Mouse (Mus musculus): ENCODE measurements around the gene Adamtsl5. TPM values are rescaled to one million over a fixed set of nuclear protein-coding genes. Genes with fewer than 3 reads are reported as not detected.
A peak's percentile ranks its signal among the peaks of the same experiment; 100 is the strongest.

Adamtsl5 gene
- polyA plus RNA-seq, 1 experiment from 2014 or later: 8.7 TPM

DNA sequence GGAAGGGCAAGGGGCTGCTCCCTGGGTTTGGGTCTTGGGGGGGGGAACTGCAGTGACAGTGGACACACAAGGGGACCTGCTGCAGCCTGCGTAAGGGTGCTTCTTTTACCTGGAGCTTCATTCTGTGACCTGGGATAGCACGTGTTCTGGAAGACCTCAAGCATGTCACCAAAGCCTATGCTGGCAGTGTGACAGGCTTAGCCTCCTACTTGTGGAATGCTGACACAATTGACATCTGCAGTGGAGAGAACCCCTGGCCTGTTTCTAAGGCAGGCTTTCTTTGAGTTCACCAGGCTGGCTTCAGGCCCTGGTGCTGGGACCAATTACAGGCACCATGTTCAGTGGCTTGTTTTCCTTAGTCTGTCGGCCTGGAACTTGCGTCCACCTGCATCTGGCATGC, 53.9 kb downstream of the Adamtsl5 start:
- WGBS: 61% methylated on average over 4 of the region's 4 CpGs
- Histone ChIP-seq H3K4me3 (ENCODE audit: low read depth, low read length) (no peak overlapping the region), H3K27ac (ENCODE audit: low read depth) (no peak overlapping the region), H3K4me2 (ENCODE audit: low read length) (no peak overlapping the region), H3K9ac (ENCODE audit: low read length) (no peak overlapping the region), H3K9me3 (ENCODE audit: control insufficient read depth, low read length) (no peaks in the 10 kb centered on the region), H3K4me1 (replicated peaks; ENCODE audit: control insufficient read depth, insufficient read depth, low read length) (peaks cover 18% of the 10 kb centered on the region), H3K27me3 (replicated peaks; ENCODE audit: control insufficient read depth, insufficient read depth, low read length) (peaks cover 24% of the 10 kb centered on the region), H3K36me3 (ENCODE audit: control insufficient read depth, insufficient read depth, low read length) (peaks cover 22% of the 10 kb centered on the region)
- no peak for ATAC-seq (replicated peaks; ENCODE audit: low FRiP score, low TSS enrichment, low read depth)
- no peak for DNase-seq (ENCODE audit: low spot score)

DNA sequence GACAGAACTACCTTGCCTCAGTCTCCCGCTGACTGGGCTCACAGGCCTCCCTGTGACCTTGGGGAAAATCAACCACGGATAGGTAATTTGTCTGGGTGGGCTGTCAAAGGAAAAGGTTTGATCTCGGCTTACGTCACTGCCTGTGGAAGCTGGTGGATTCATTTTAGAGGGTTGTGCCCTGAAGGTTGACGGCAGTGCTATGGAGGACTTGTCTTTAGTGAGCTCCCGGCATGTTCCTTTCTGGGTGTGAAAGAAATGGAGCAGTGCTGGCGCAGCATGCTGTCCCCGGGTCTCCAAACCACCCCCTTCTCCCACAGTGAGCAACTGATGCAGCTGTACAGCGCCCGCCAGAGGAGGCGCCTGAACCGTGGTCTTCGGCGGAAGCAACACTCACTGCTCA, 54.9 kb downstream of the Adamtsl5 start:
- Histone ChIP-seq H3K4me1 (replicated peaks; ENCODE audit: control insufficient read depth, insufficient read depth, low read length) (peaks cover 18% of the 10 kb centered on the region), H3K4me2 (ENCODE audit: low read length) (peak overlapping the region; percentile 92), H3K4me3 (ENCODE audit: low read depth, low read length) (peak overlapping the region; percentile 96), H3K9ac (ENCODE audit: low read length) (peak overlapping the region; percentile 99), H3K36me3 (ENCODE audit: control insufficient read depth, insufficient read depth, low read length) (peaks cover 32% of the 10 kb centered on the region), H3K27me3 (replicated peaks; ENCODE audit: control insufficient read depth, insufficient read depth, low read length) (peaks cover 14% of the 10 kb centered on the region), H3K9me3 (ENCODE audit: control insufficient read depth, low read length) (no peaks in the 10 kb centered on the region), H3K27ac (ENCODE audit: low read depth) (peak overlapping the region; percentile 91)
- 29% methylated on average over 14 of the region's 14 CpGs for WGBS
- ATAC-seq (replicated peaks; ENCODE audit: low FRiP score, low TSS enrichment, low read depth) (no peak), DNase-seq (ENCODE audit: low spot score) (no peak)

DNA sequence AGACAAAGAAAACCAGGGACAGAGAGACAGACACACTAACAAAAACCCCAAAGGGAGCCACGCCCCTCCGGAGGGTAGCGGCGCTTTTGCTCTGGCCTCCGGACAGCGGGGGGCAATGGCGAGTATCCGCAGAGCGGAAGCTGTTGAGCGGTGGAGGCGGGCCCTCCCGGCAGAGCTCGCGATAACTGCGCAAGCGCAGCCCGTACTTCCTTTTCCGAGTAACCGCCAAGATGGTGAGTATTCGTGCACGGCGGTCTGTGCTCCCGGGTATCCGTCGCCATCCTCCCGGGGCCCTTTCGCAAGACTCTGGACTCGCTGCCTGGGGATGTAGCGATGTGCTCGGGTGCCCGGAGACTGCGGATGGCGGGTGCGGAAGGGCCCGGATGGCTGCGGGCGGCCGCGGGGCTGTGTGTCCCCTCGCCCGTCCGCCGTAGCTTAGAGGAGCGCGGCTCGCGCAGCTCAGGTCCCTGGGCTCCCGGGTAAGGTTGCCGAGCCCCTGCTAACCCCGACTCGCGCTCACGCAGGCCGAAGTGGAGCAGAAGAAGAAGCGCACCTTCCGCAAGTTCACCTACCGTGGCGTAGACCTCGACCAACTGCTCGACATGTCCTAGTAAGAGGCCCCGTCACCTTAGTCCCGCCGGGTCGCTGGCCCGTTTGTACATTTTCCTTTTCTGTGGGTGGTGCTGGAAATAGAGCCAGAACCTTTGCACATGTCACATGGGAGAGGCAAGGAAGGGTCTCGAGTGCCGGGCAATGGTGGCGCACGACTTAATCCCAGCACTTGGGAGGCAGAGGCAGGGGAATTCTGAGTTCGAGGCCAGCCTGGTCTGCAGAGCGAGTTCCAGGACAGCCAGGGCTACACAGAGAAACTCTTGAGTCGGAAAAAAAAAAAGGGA, 55.7 kb downstream of the Adamtsl5 start, which contains the start of gene Rps15:
Gene Rps15 (plus strand): TSS at position 203 of the 896 bp plus-strand sequence.
- H3K4me2 ChIP-seq (ENCODE audit: low read length): peak within 1 kb of the TSS; percentile 92
- peak within 1 kb of the TSS; percentile 91 for H3K27ac ChIP-seq (ENCODE audit: low read depth)
- WGBS: under 1% methylated on average over 72 of the region's 72 CpGs
- no peaks in the 10 kb centered on the region for H3K9me3 ChIP-seq (ENCODE audit: control insufficient read depth, low read length)
- peak; percentile 78 for ATAC-seq (replicated peaks; ENCODE audit: low FRiP score, low TSS enrichment, low read depth)
- peak within 1 kb of the TSS; percentile 99 for H3K9ac ChIP-seq (ENCODE audit: low read length)
- peaks cover 40% of the 10 kb centered on the region for H3K36me3 ChIP-seq (ENCODE audit: control insufficient read depth, insufficient read depth, low read length)
- H3K4me3 ChIP-seq (ENCODE audit: low read depth, low read length): peak within 1 kb of the TSS; percentile 96
- peaks cover 7% of the 10 kb centered on the region for H3K27me3 ChIP-seq (replicated peaks; ENCODE audit: control insufficient read depth, insufficient read depth, low read length)
- peak; percentile 96 for DNase-seq (ENCODE audit: low spot score)
- H3K4me1 ChIP-seq (replicated peaks; ENCODE audit: control insufficient read depth, insufficient read depth, low read length): peaks cover 18% of the 10 kb centered on the region

Small RNAs within 50 kb of the gene (microRNA-seq; reads per million reads assigned to microRNA genes)
- not detected for gene Gm22721

Other genes with a start within 250 kb of the Adamtsl5 start
- gene Sbno2, start 242.8 kb downstream of the Adamtsl5 start, polyA plus RNA-seq (2014; fragmentation: Nextera tagmentation; extraction: Ambion mirVana): 14.1 TPM in 2 replicates
- gene Stk11, start 232.6 kb downstream of the Adamtsl5 start, polyA plus RNA-seq (2014; fragmentation: Nextera tagmentation; extraction: Ambion mirVana): 27.0 and 27.5 TPM in 2 replicates
- 590 and 627 TPM in 2 replicates for gene Atp5d, start 209.8 kb downstream of the Adamtsl5 start, polyA plus RNA-seq (2014; fragmentation: Nextera tagmentation; extraction: Ambion mirVana)
- gene Cbarp, start 207.6 kb downstream of the Adamtsl5 start, polyA plus RNA-seq (2014; fragmentation: Nextera tagmentation; extraction: Ambion mirVana): 7.1 and 8.5 TPM in 2 replicates
- gene Midn, start 200.1 kb downstream of the Adamtsl5 start, polyA plus RNA-seq (2014; fragmentation: Nextera tagmentation; extraction: Ambion mirVana): 25.5 and 28.9 TPM in 2 replicates
- 76.4 and 81.6 TPM in 2 replicates for gene Cirbp, start 182.4 kb downstream of the Adamtsl5 start, polyA plus RNA-seq (2014; fragmentation: Nextera tagmentation; extraction: Ambion mirVana)
- gene 1600002K03Rik, start 175.5 kb downstream of the Adamtsl5 start, polyA plus RNA-seq (2014; fragmentation: Nextera tagmentation; extraction: Ambion mirVana): 15.8 and 16.7 TPM in 2 replicates
- 10.2 and 12.2 TPM in 2 replicates for gene Efna2, start 168.9 kb downstream of the Adamtsl5 start, polyA plus RNA-seq (2014; fragmentation: Nextera tagmentation; extraction: Ambion mirVana)
- gene Mum1, start 122.0 kb downstream of the Adamtsl5 start, polyA plus RNA-seq (2014; fragmentation: Nextera tagmentation; extraction: Ambion mirVana): 61.3 and 66.5 TPM in 2 replicates
- gene Ndufs7, start 99.3 kb downstream of the Adamtsl5 start, polyA plus RNA-seq (2014; fragmentation: Nextera tagmentation; extraction: Ambion mirVana): 453 and 498 TPM in 2 replicates
- 34.1 and 61.2 TPM in 2 replicates for gene Gamt, start 87.4 kb downstream of the Adamtsl5 start, polyA plus RNA-seq (2014; fragmentation: Nextera tagmentation; extraction: Ambion mirVana)
- gene Dazap1, start 86.9 kb downstream of the Adamtsl5 start, polyA plus RNA-seq (2014; fragmentation: Nextera tagmentation; extraction: Ambion mirVana): 42.3 and 45.7 TPM in 2 replicates
- 1,236 and 1,315 TPM in 2 replicates for gene Rps15, start 56.0 kb downstream of the Adamtsl5 start, polyA plus RNA-seq (2014; fragmentation: Nextera tagmentation; extraction: Ambion mirVana)
- gene Apc2, start 52.4 kb downstream of the Adamtsl5 start, polyA plus RNA-seq (2014; fragmentation: Nextera tagmentation; extraction: Ambion mirVana): 7.8 and 9.1 TPM in 2 replicates
- gene 2310011J03Rik, start 27.9 kb downstream of the Adamtsl5 start, polyA plus RNA-seq (2014; fragmentation: Nextera tagmentation; extraction: Ambion mirVana): 43.4 and 45.2 TPM in 2 replicates
- 6.8 and 7.3 TPM in 2 replicates for gene Pcsk4, start 18.9 kb downstream of the Adamtsl5 start, polyA plus RNA-seq (2014; fragmentation: Nextera tagmentation; extraction: Ambion mirVana)
- 42.4 and 58.1 TPM in 2 replicates for gene Reep6, start 18.5 kb downstream of the Adamtsl5 start, polyA plus RNA-seq (2014; fragmentation: Nextera tagmentation; extraction: Ambion mirVana)
- 0.22 and 0.32 TPM in 2 replicates for gene Plk5, start 8.0 kb upstream of the Adamtsl5 start, polyA plus RNA-seq (2014; fragmentation: Nextera tagmentation; extraction: Ambion mirVana)
- gene Mex3d, start 39.2 kb upstream of the Adamtsl5 start, polyA plus RNA-seq (2014; fragmentation: Nextera tagmentation; extraction: Ambion mirVana): 5.3 and 6.7 TPM in 2 replicates
- gene Mbd3, start 51.1 kb upstream of the Adamtsl5 start, polyA plus RNA-seq (2014; fragmentation: Nextera tagmentation; extraction: Ambion mirVana): 203 and 206 TPM in 2 replicates
- gene Uqcr11, start 58.4 kb upstream of the Adamtsl5 start, polyA plus RNA-seq (2014; fragmentation: Nextera tagmentation; extraction: Ambion mirVana): 941 and 1,108 TPM in 2 replicates
- gene Tcf3, start 85.2 kb upstream of the Adamtsl5 start, polyA plus RNA-seq (2014; fragmentation: Nextera tagmentation; extraction: Ambion mirVana): 106 and 114 TPM in 2 replicates
- 0.04 and 0.09 TPM in 2 replicates for gene Onecut3, start 146.4 kb upstream of the Adamtsl5 start, polyA plus RNA-seq (2014; fragmentation: Nextera tagmentation; extraction: Ambion mirVana)
- 0.18 and 0.32 TPM in 2 replicates for gene Atp8b3, start 190.7 kb upstream of the Adamtsl5 start, polyA plus RNA-seq (2014; fragmentation: Nextera tagmentation; extraction: Ambion mirVana)
- 28.9 and 31.5 TPM in 2 replicates for gene Rexo1, start 213.1 kb upstream of the Adamtsl5 start, polyA plus RNA-seq (2014; fragmentation: Nextera tagmentation; extraction: Ambion mirVana)
- 9.7 and 12.1 TPM in 2 replicates for gene Klf16, start 228.9 kb upstream of the Adamtsl5 start, polyA plus RNA-seq (2014; fragmentation: Nextera tagmentation; extraction: Ambion mirVana)
- gene Abhd17a, start 241.9 kb upstream of the Adamtsl5 start, polyA plus RNA-seq (2014; fragmentation: Nextera tagmentation; extraction: Ambion mirVana): 99.4 and 114 TPM in 2 replicates